In the genomic region with DNA sequence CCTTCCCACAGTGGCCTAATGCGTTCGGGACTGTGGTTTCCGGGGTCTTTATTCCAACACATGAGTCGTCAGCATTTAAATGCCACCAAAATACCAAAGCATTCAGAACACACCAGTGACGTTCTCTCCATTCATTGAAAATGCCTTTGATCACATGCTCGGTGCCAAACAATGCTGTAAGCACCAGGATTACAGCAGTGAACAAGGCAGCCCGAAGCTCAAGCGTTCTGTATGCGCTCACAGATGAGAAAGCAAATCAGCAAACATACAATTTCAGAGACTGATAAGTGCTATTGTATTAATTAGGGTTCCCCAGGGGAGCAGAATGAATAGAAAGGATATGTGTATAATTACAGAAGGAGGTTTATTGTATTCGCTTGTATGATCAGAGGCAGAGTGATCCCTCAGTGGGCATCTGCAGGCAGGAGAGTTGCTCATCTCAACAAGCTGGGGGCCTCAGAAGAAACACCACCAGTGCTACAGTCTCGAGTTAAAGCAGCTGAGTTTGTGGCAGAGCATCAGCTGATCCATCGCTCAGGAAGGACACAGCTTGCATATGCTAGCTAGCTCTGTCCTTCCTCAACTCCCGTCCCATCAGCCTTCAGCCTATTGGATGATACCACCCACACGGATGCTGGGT, we compare ENCODE assay signal across 21 mouse cellular contexts. TPM values are rescaled to one million over a fixed set of nuclear protein-coding genes. Genes with fewer than 3 reads are reported as not detected.
DNase-seq lines count a peak whose midpoint lies in the region; ATAC-seq and TF ChIP-seq lines count a peak whose summit lies in the region.
"Had no signal": no experiment of that assay in that cellular context is flagged by ENCODE, and none has a peak within 500 bp of the region (broad histone marks: within the 10 kb centered on the region; RNA-seq: fewer than 3 reads in every experiment).

No protein-coding gene starts in this region.

- WGBS in hindbrain, embryonic 11.5 days: 59% methylated on average over 14 of the region's 14 CpGs
- WGBS in hindbrain, embryonic 12.5 days: 55% methylated on average over 14 of the region's 14 CpGs
- 21% methylated on average over 14 of the region's 14 CpGs for WGBS in forebrain, embryonic 12.5 days
- WGBS in midbrain, embryonic 10.5 days: 50% methylated on average over 14 of the region's 14 CpGs
- WGBS in neural tube, embryonic 15.5 days: 39% methylated on average over 14 of the region's 14 CpGs
- 77% methylated on average over 14 of the region's 14 CpGs for WGBS in lung, adult 2 months

- H3K27ac ChIP-seq in hindbrain, embryonic 11.5 days (ENCODE audit: low read depth, low read length): no peak overlapping the region
- H3K27ac ChIP-seq in hindbrain, embryonic 12.5 days: no peak overlapping the region
- H3K27ac ChIP-seq in forebrain, embryonic 12.5 days: peak overlapping the region; percentile 36; the same call in 1 of the 2 replicates
- no peak overlapping the region for H3K27ac ChIP-seq in midbrain, embryonic 10.5 days (replicated peaks)
- no peak overlapping the region for H3K27ac ChIP-seq in neural tube, embryonic 15.5 days (replicated peaks)
- H3K27ac ChIP-seq: intestine, embryonic 15.5 days; limb, embryonic 12.5 days had no signal

- no peak for ATAC-seq in hindbrain, embryonic 11.5 days (ENCODE audit: low FRiP score)
- ATAC-seq in hindbrain, embryonic 12.5 days (ENCODE audit: low FRiP score): no peak; the same call in 1 of the 2 replicates
- ATAC-seq in forebrain, embryonic 12.5 days (ENCODE audit: low FRiP score): peak; percentile 64
- ATAC-seq in neural tube, embryonic 15.5 days (ENCODE audit: low FRiP score): peak; percentile 73; the same call in 1 of the 2 replicates
- ATAC-seq: intestine, embryonic 15.5 days had no signal

- no peak overlapping the region for H3K9ac ChIP-seq in hindbrain, embryonic 11.5 days (ENCODE audit: low read depth, low read length)
- no peak overlapping the region for H3K9ac ChIP-seq in hindbrain, embryonic 12.5 days
- no peak overlapping the region for H3K9ac ChIP-seq in forebrain, embryonic 12.5 days
- no peak overlapping the region for H3K9ac ChIP-seq in neural tube, embryonic 15.5 days (replicated peaks)
- H3K9ac ChIP-seq: intestine, embryonic 15.5 days; limb, embryonic 12.5 days had no signal

- DNase-seq in hindbrain, embryonic 11.5 days (ENCODE audit: low spot score): peak; percentile 9
- no peak for DNase-seq in midbrain, embryonic 10.5 days (ENCODE audit: low spot score)
- no peak for DNase-seq in heart, postnatal 10 days
- DNase-seq in lung, adult 2 months: no peak
- DNase-seq in kidney, postnatal 4 days: no peak
- DNase-seq: cerebellum, postnatal 14 days; kidney, postnatal 25 days; lung, postnatal 36 days; thymus, postnatal 36 days had no signal

- no peak for TF ChIP-seq CTCF in lung, adult 2 months (IDR thresholded peaks at IDR 0.05; ENCODE audit: insufficient read depth, low read length)

- no peak for TF ChIP-seq POLR2A in lung, adult 2 months (IDR thresholded peaks at IDR 0.05; ENCODE audit: borderline replicate concordance, extremely low read depth, low read depth, low read length)

- no peak overlapping the region for H3K4me2 ChIP-seq in hindbrain, embryonic 11.5 days (replicated peaks; ENCODE audit: low read depth, low read length)
- H3K4me2 ChIP-seq in hindbrain, embryonic 12.5 days (replicated peaks): no peak overlapping the region
- H3K4me2 ChIP-seq in forebrain, embryonic 12.5 days: peak overlapping the region; percentile 29
- 0 out of 2 replicates have a peak overlapping the region, but pooled peaks have one; percentile 9 for H3K4me2 ChIP-seq in neural tube, embryonic 15.5 days
- H3K4me2 ChIP-seq: intestine, embryonic 15.5 days; limb, embryonic 12.5 days had no signal

- no peaks in the 10 kb centered on the region for H3K36me3 ChIP-seq in hindbrain, embryonic 11.5 days (ENCODE audit: control insufficient read depth, insufficient read depth, low read length)
- no peaks in the 10 kb centered on the region for H3K36me3 ChIP-seq in hindbrain, embryonic 12.5 days
- H3K36me3 ChIP-seq in forebrain, embryonic 12.5 days (replicated peaks): no peaks in the 10 kb centered on the region
- H3K36me3 ChIP-seq in midbrain, embryonic 10.5 days: no peaks in the 10 kb centered on the region
- no peaks in the 10 kb centered on the region for H3K36me3 ChIP-seq in neural tube, embryonic 15.5 days
- H3K36me3 ChIP-seq: intestine, embryonic 15.5 days; limb, embryonic 12.5 days had no signal

- H3K4me1 ChIP-seq in hindbrain, embryonic 11.5 days (replicated peaks; ENCODE audit: control insufficient read depth, insufficient read depth, low read length): no peaks in the 10 kb centered on the region
- H3K4me1 ChIP-seq in hindbrain, embryonic 12.5 days: peaks cover 6% of the 10 kb centered on the region
- peaks cover 23% of the 10 kb centered on the region for H3K4me1 ChIP-seq in forebrain, embryonic 12.5 days
- peaks cover 17% of the 10 kb centered on the region for H3K4me1 ChIP-seq in midbrain, embryonic 10.5 days
- peaks cover 6% of the 10 kb centered on the region; the same call in 1 of the 2 replicates for H3K4me1 ChIP-seq in neural tube, embryonic 15.5 days
- no peaks in the 10 kb centered on the region for H3K4me1 ChIP-seq in lung, adult 2 months (ENCODE audit: control insufficient read depth, insufficient read depth, low read length)
- H3K4me1 ChIP-seq: intestine, embryonic 15.5 days; limb, embryonic 12.5 days had no signal

- H3K27me3 ChIP-seq in hindbrain, embryonic 11.5 days (ENCODE audit: control insufficient read depth, insufficient read depth, low read length): no peaks in the 10 kb centered on the region
- H3K27me3 ChIP-seq in hindbrain, embryonic 12.5 days: no peaks in the 10 kb centered on the region
- H3K27me3 ChIP-seq in forebrain, embryonic 12.5 days: no peaks in the 10 kb centered on the region
- H3K27me3 ChIP-seq in midbrain, embryonic 10.5 days (ENCODE audit: low read depth, poor library complexity, severe bottlenecking): no peaks in the 10 kb centered on the region
- H3K27me3 ChIP-seq in neural tube, embryonic 15.5 days (replicated peaks): no peaks in the 10 kb centered on the region
- H3K27me3 ChIP-seq: intestine, embryonic 15.5 days; limb, embryonic 12.5 days had no signal

- no peaks in the 10 kb centered on the region for H3K9me3 ChIP-seq in hindbrain, embryonic 11.5 days (ENCODE audit: control insufficient read depth, low read length)
- H3K9me3 ChIP-seq in hindbrain, embryonic 12.5 days (replicated peaks): no peaks in the 10 kb centered on the region
- no peaks in the 10 kb centered on the region for H3K9me3 ChIP-seq in forebrain, embryonic 12.5 days
- no peaks in the 10 kb centered on the region for H3K9me3 ChIP-seq in midbrain, embryonic 10.5 days (replicated peaks)
- no peaks in the 10 kb centered on the region for H3K9me3 ChIP-seq in neural tube, embryonic 15.5 days (replicated peaks)
- H3K9me3 ChIP-seq: intestine, embryonic 15.5 days; limb, embryonic 12.5 days had no signal

- no peak overlapping the region for H3K4me3 ChIP-seq in hindbrain, embryonic 11.5 days (ENCODE audit: low read depth, low read length)
- H3K4me3 ChIP-seq in hindbrain, embryonic 12.5 days: no peak overlapping the region
- no peak overlapping the region for H3K4me3 ChIP-seq in forebrain, embryonic 12.5 days (replicated peaks)
- 0 out of 2 replicates have a peak overlapping the region, but pooled peaks have one; percentile 7 for H3K4me3 ChIP-seq in midbrain, embryonic 10.5 days
- no peak overlapping the region for H3K4me3 ChIP-seq in neural tube, embryonic 15.5 days (replicated peaks)
- H3K4me3 ChIP-seq in lung, adult 2 months (replicated peaks; ENCODE audit: extremely low read depth, low read depth, low read length): no peak overlapping the region
- H3K4me3 ChIP-seq: intestine, embryonic 15.5 days; limb, embryonic 12.5 days had no signal

- intact Hi-C loops in heart, postnatal 10 days (cut with DNase I): no loop called here

RNA-seq across cellular contexts. Expression of a gene that starts 43.7 kb away (rescaled TPM):
- not detected in 2 replicates for polyA plus RNA-seq in hindbrain, embryonic 11.5 days (2014; fragmentation: Nextera tagmentation; extraction: Ambion mirVana)
- not detected in 2 replicates for polyA plus RNA-seq in hindbrain, embryonic 12.5 days (2016; fragmentation: Nextera tagmentation; extraction: Ambion mirVana)
- polyA plus RNA-seq in forebrain, embryonic 12.5 days (2016; fragmentation: Nextera tagmentation; extraction: Ambion mirVana): not detected in 2 replicates
- polyA plus RNA-seq in midbrain, embryonic 10.5 days (2016; fragmentation: Nextera tagmentation; extraction: Ambion mirVana): not detected in 2 replicates
- polyA plus RNA-seq in neural tube, embryonic 15.5 days (2015; fragmentation: Nextera tagmentation; extraction: Ambion mirVana): not detected in 2 replicates
- not detected for total RNA-seq in heart, postnatal 10 days (2021)
- polyA plus RNA-seq in lung, adult 2 months (2012; rRNA removed): not detected in 2 replicates
- total RNA-seq: adrenal gland, adult 18-20 months; left cerebral cortex, adult 18-20 months had no signal
- polyA plus RNA-seq: embryonic facial prominence, embryonic 14.5 days; frontal cortex, adult 2 months; gonadal fat pad, adult 2 months; heart, postnatal 0 days; limb, embryonic 12.5 days; liver, embryonic 16.5 days had no signal

RNA-seq across cellular contexts. Expression of a gene that starts 51.6 kb away (rescaled TPM):
- polyA plus RNA-seq in hindbrain, embryonic 11.5 days (2014; fragmentation: Nextera tagmentation; extraction: Ambion mirVana): 42.8 and 45.9 TPM in 2 replicates
- 54.1 and 58.4 TPM in 2 replicates for polyA plus RNA-seq in hindbrain, embryonic 12.5 days (2016; fragmentation: Nextera tagmentation; extraction: Ambion mirVana)
- polyA plus RNA-seq in forebrain, embryonic 12.5 days (2016; fragmentation: Nextera tagmentation; extraction: Ambion mirVana): 53.3 and 56.6 TPM in 2 replicates
- 34.2 and 35.6 TPM in 2 replicates for polyA plus RNA-seq in midbrain, embryonic 10.5 days (2016; fragmentation: Nextera tagmentation; extraction: Ambion mirVana)
- 31.8 and 32.0 TPM in 2 replicates for polyA plus RNA-seq in neural tube, embryonic 15.5 days (2015; fragmentation: Nextera tagmentation; extraction: Ambion mirVana)
- total RNA-seq in heart, postnatal 10 days (2021): 10 to 100 TPM; 57.1 to 75.4 TPM
- polyA plus RNA-seq in lung, adult 2 months (2012; rRNA removed): 10.1 and 13.1 TPM in 2 replicates

Comparison
In these comparisons a context has a peak if more than half of its experiments do, and no peak if none do; other contexts are left out.
1. ATAC-seq: peak in forebrain, embryonic 12.5 days (single experiment) and neural tube, embryonic 15.5 days (single experiment); none in hindbrain, embryonic 11.5 days (single experiment) and hindbrain, embryonic 12.5 days (single experiment).
2. H3K4me2 ChIP-seq: peak in forebrain, embryonic 12.5 days (single experiment) and neural tube, embryonic 15.5 days (single experiment); none in hindbrain, embryonic 11.5 days (single experiment) and hindbrain, embryonic 12.5 days (single experiment).